Mouse (Mus musculus) hindbrain, embryonic 15.5 days (tissue): ENCODE data around the gene Krt14. TPM values are rescaled to one million over a fixed set of nuclear protein-coding genes. Genes with fewer than 3 reads are reported as not detected.
"Not testable (repeated sequence)": the region's sequence is repeated elsewhere in the genome, so short reads cannot be mapped to it uniquely, and the experiment has no call there.

ENCODE experiments used
- ATAC-seq: fragments of 200-750 bp; cut with Nextera tagmentation; 2 replicates; pipeline ENCODE4 v1.8.0; 2017; ENCODE audit warnings: low read depth, moderate number of reproducible peaks, moderate TSS enrichment; ENCODE audit not compliant: low FRiP score
- H3K27ac ChIP-seq: fragments of 300-500 bp; sonication (generic); replicated peaks from 2 replicates; pipeline ENCODE4 v1.5.1; 2015; ENCODE audit warnings: mild to moderate bottlenecking, inconsistent platforms
- H3K27me3 ChIP-seq: fragments of 300-500 bp; sonication (generic); 2 replicates; pipeline ENCODE4 v1.6.1; 2015; ENCODE audit warnings: control low read depth, inconsistent platforms
- H3K36me3 ChIP-seq: fragments of 300-500 bp; sonication (generic); 2 replicates; pipeline ENCODE4 v1.6.1; 2015; ENCODE audit warnings: control low read depth, inconsistent platforms
- H3K4me1 ChIP-seq: fragments of 300-500 bp; sonication (generic); replicated peaks from 2 replicates; pipeline ENCODE4 v1.6.1; 2015; ENCODE audit warnings: control low read depth, inconsistent platforms
- H3K4me2 ChIP-seq: fragments of 300-500 bp; sonication (generic); 2 replicates; pipeline ENCODE4 v1.6.1; 2015; ENCODE audit warnings: moderate library complexity, mild to moderate bottlenecking, inconsistent platforms
- H3K4me3 ChIP-seq: fragments of 300-500 bp; sonication (generic); 2 replicates; pipeline ENCODE4 v1.5.1; 2015; ENCODE audit warnings: mild to moderate bottlenecking, inconsistent platforms
- H3K9ac ChIP-seq: fragments of 300-500 bp; sonication (generic); 2 replicates; pipeline ENCODE4 v1.6.1; 2015; ENCODE audit warnings: inconsistent platforms
- H3K9me3 ChIP-seq: fragments of 300-500 bp; sonication (generic); 2 replicates; pipeline ENCODE4 v1.6.1; 2016; ENCODE audit warnings: control low read depth, inconsistent platforms
- WGBS: fragments of 180-500 bp; shearing (Covaris S2); methylation state at CpG from one replicate; pipeline ENCODE4 v1.1.7; 2015; 5-methylcytosine and 5-hydroxymethylcytosine counted together
- polyA plus RNA-seq: library from polyadenylated mRNA; unstranded; fragments of >200 nt; fragmentation: Nextera tagmentation; extraction: Ambion mirVana; gene quantifications from 2 replicates; pipeline ENCODE4 v1.2.1, GENCODE M21; 2015

The Krt14 gene
- polyA plus RNA-seq = 0.24 and 0.40 TPM in 2 replicates

- no peak for ATAC-seq
- Histone ChIP-seq H3K27ac (no peak within 1 kb of the TSS), H3K9ac (no peak within 1 kb of the TSS), H3K9me3 (no peaks in the 10 kb centered on the region), H3K4me1 (no peaks in the 10 kb centered on the region), H3K4me2 (no peak within 1 kb of the TSS), H3K27me3 (no peaks in the 10 kb centered on the region), H3K4me3 (no peak within 1 kb of the TSS), H3K36me3 (no peaks in the 10 kb centered on the region)
- WGBS = 90% methylated on average over 8 of the region's 8 CpGs
Measured at GRCm38 (mm10) chr11:100207498-100207897, at the start of gene Krt14. Krt14 (minus strand) TSS chr11:100207548.

- H3K27ac ChIP-seq = no peak overlapping the region
- 95% methylated on average over 6 of the region's 6 CpGs for WGBS
- no peaks in the 10 kb centered on the region for H3K27me3 ChIP-seq
- no peak for ATAC-seq
- H3K4me2 ChIP-seq = no peak overlapping the region
- H3K9ac ChIP-seq = no peak overlapping the region
- H3K4me3 ChIP-seq = no peak overlapping the region
- no peaks in the 10 kb centered on the region for H3K36me3 ChIP-seq
- no peaks in the 10 kb centered on the region for H3K9me3 ChIP-seq
- no peaks in the 10 kb centered on the region for H3K4me1 ChIP-seq
Measured at GRCm38 (mm10) chr11:100255514-100255913, 48.2 kb upstream of the Krt14 start.

GRCm38 (mm10) chr11:100254360-100255090, 47.2 kb upstream of the Krt14 start:
- no peak for ATAC-seq
- H3K4me1 ChIP-seq = no peaks in the 10 kb centered on the region
- 77% methylated on average over 5 of the region's 5 CpGs for WGBS
- no peak overlapping the region for H3K4me2 ChIP-seq
- no peaks in the 10 kb centered on the region for H3K36me3 ChIP-seq
- H3K4me3 ChIP-seq = no peak overlapping the region
- H3K27me3 ChIP-seq = no peaks in the 10 kb centered on the region
- no peak overlapping the region for H3K27ac ChIP-seq
- H3K9me3 ChIP-seq = no peaks in the 10 kb centered on the region
- no peak overlapping the region for H3K9ac ChIP-seq

GRCm38 (mm10) chr11:100248852-100249465, 41.6 kb upstream of the Krt14 start, which contains the start of gene Krt16:
Krt16 (minus strand) TSS chr11:100248902.
- WGBS = 91% methylated on average over 7 of the region's 7 CpGs
- Histone ChIP-seq H3K9ac (no peak within 1 kb of the TSS), H3K9me3 (no peaks in the 10 kb centered on the region), H3K27ac (no peak within 1 kb of the TSS), H3K27me3 (no peaks in the 10 kb centered on the region), H3K36me3 (no peaks in the 10 kb centered on the region), H3K4me2 (no peak within 1 kb of the TSS), H3K4me3 (no peak within 1 kb of the TSS), H3K4me1 (no peaks in the 10 kb centered on the region)
- ATAC-seq = no peak

GRCm38 (mm10) chr11:100246471-100246870, 39.1 kb upstream of the Krt14 start:
- 75% methylated on average over 7 of the region's 7 CpGs for WGBS
- H3K4me2 ChIP-seq, H3K9me3 ChIP-seq, ATAC-seq, H3K36me3 ChIP-seq, H3K27ac ChIP-seq, H3K9ac ChIP-seq, H3K4me1 ChIP-seq, H3K4me3 ChIP-seq, H3K27me3 ChIP-seq: not testable (repeated sequence)

- H3K4me3 ChIP-seq, H3K4me2 ChIP-seq, H3K36me3 ChIP-seq, H3K27me3 ChIP-seq, H3K9ac ChIP-seq, ATAC-seq, H3K27ac ChIP-seq, H3K4me1 ChIP-seq: not testable (repeated sequence)
- 91% methylated on average over 4 of the region's 4 CpGs for WGBS
- H3K9me3 ChIP-seq = 0 out of 2 replicates have a peak, but pooled peaks cover 11% of the 10 kb centered on the region
Measured at GRCm38 (mm10) chr11:100240272-100240671, 32.9 kb upstream of the Krt14 start.

- ATAC-seq = no peak
- H3K27me3 ChIP-seq = no peaks in the 10 kb centered on the region
- 64% methylated on average over 8 of the region's 8 CpGs for WGBS
Measured at GRCm38 (mm10) chr11:100221741-100222140, 14.4 kb upstream of the Krt14 start.

GRCm38 (mm10) chr11:100219304-100219703, 12.0 kb upstream of the Krt14 start:
- Histone ChIP-seq H3K9me3 (no peaks in the 10 kb centered on the region), H3K36me3 (no peaks in the 10 kb centered on the region), H3K4me2 (no peak overlapping the region), H3K9ac (no peak overlapping the region), H3K27ac (no peak overlapping the region), H3K27me3 (no peaks in the 10 kb centered on the region), H3K4me3 (no peak overlapping the region), H3K4me1 (no peaks in the 10 kb centered on the region)
- 93% methylated on average over 4 of the region's 4 CpGs for WGBS
- ATAC-seq = no peak

More at GRCm38 (mm10) chr11:100221741-100222140, 14.4 kb upstream of the Krt14 start:
- Histone ChIP-seq H3K27ac (no peak overlapping the region), H3K36me3 (no peaks in the 10 kb centered on the region), H3K4me2 (no peak overlapping the region), H3K4me3 (no peak overlapping the region), H3K9ac (no peak overlapping the region), H3K4me1 (no peaks in the 10 kb centered on the region), H3K9me3 (peaks cover 7% of the 10 kb centered on the region; the same call in 1 of the 2 replicates)

- no peaks in the 10 kb centered on the region for H3K36me3 ChIP-seq
- H3K4me3 ChIP-seq = no peak overlapping the region
- H3K27ac ChIP-seq = no peak overlapping the region
Measured at GRCm38 (mm10) chr11:100208542-100208941, 1.2 kb upstream of the Krt14 start.

GRCm38 (mm10) chr11:100203448-100203847, 3.9 kb downstream of the Krt14 start:
- Histone ChIP-seq H3K36me3 (no peaks in the 10 kb centered on the region), H3K4me1 (no peaks in the 10 kb centered on the region), H3K4me2 (no peak overlapping the region), H3K27me3 (no peaks in the 10 kb centered on the region), H3K9ac (no peak overlapping the region), H3K27ac (no peak overlapping the region), H3K9me3 (no peaks in the 10 kb centered on the region), H3K4me3 (no peak overlapping the region)
- no peak for ATAC-seq
- 20% methylated on average over 6 of the region's 6 CpGs for WGBS

More at GRCm38 (mm10) chr11:100208542-100208941, 1.2 kb upstream of the Krt14 start:
- Histone ChIP-seq H3K4me1 (no peaks in the 10 kb centered on the region), H3K9me3 (no peaks in the 10 kb centered on the region), H3K4me2 (no peak overlapping the region), H3K27me3 (no peaks in the 10 kb centered on the region), H3K9ac (no peak overlapping the region)
- 68% methylated on average over 6 of the region's 6 CpGs for WGBS
- ATAC-seq = no peak

- ATAC-seq = no peak
- Histone ChIP-seq H3K9me3 (no peaks in the 10 kb centered on the region), H3K27ac (no peak overlapping the region), H3K36me3 (no peaks in the 10 kb centered on the region), H3K27me3 (no peaks in the 10 kb centered on the region), H3K4me2 (no peak overlapping the region), H3K4me1 (no peaks in the 10 kb centered on the region), H3K4me3 (no peak overlapping the region), H3K9ac (no peak overlapping the region)
- WGBS = 87% methylated on average over 4 of the region's 4 CpGs
Measured at GRCm38 (mm10) chr11:100202906-100203305, 4.4 kb downstream of the Krt14 start.

- Histone ChIP-seq H3K9ac (no peak overlapping the region), H3K4me3 (no peak overlapping the region), H3K9me3 (no peaks in the 10 kb centered on the region), H3K4me2 (no peak overlapping the region), H3K27me3 (no peaks in the 10 kb centered on the region), H3K36me3 (no peaks in the 10 kb centered on the region), H3K4me1 (no peaks in the 10 kb centered on the region), H3K27ac (no peak overlapping the region)
- WGBS = 47% methylated on average over 8 of the region's 8 CpGs
- ATAC-seq = no peak
Measured at GRCm38 (mm10) chr11:100200104-100200820, 7.1 kb downstream of the Krt14 start.
